Mouse (Mus musculus) liver, adult 2 months (tissue): ENCODE results near the gene Rubcn. TPM values are rescaled to one million over a fixed set of nuclear protein-coding genes. Genes with fewer than 3 reads are reported as not detected.

ENCODE experiments used
- DNase-seq: peaks from one replicate; pipeline ENCODE4 v3.0.0-alpha.2; 2011; ENCODE audit warnings: low read depth, low spot score; ENCODE audit errors: extremely low read depth
- H3K27ac ChIP-seq: fragments of 200-500 bp; replicated peaks from 2 replicates; pipeline ENCODE4 v1.5.1; 2012; ENCODE audit warnings: low read depth, mild to moderate bottlenecking, control low read depth, inconsistent platforms, low read length; ENCODE audit not compliant: insufficient read depth
- H3K27me3 ChIP-seq: fragments of 200-500 bp; 2 replicates; pipeline ENCODE4 v1.6.1; 2012; ENCODE audit warnings: mild to moderate bottlenecking, moderate library complexity, low read length, inconsistent platforms; ENCODE audit not compliant: control insufficient read depth, insufficient read depth
- H3K36me3 ChIP-seq: fragments of 200-500 bp; 2 replicates; pipeline ENCODE4 v1.6.1; 2012; ENCODE audit warnings: low read length, inconsistent platforms; ENCODE audit not compliant: control insufficient read depth, insufficient read depth
- H3K4me1 ChIP-seq: fragments of 200-500 bp; 2 replicates; pipeline ENCODE4 v1.6.1; 2011; ENCODE audit warnings: low read length; ENCODE audit not compliant: control insufficient read depth, insufficient read depth
- H3K4me3 ChIP-seq: fragments of 200-500 bp; 2 replicates; pipeline ENCODE4 v1.5.1; 2011; ENCODE audit warnings: low read depth, mild to moderate bottlenecking, control low read depth, low read length, moderate library complexity; ENCODE audit not compliant: insufficient read depth
- H3K79me2 ChIP-seq: fragments of 200-500 bp; 2 replicates; pipeline ENCODE4 v1.6.1; 2012; ENCODE audit warnings: inconsistent platforms, mild to moderate bottlenecking, low read length, moderate library complexity; ENCODE audit not compliant: control insufficient read depth, insufficient read depth
- H3K9ac ChIP-seq: fragments of 200-500 bp; 2 replicates; pipeline ENCODE4 v1.6.1; 2012; ENCODE audit warnings: low read depth, mild to moderate bottlenecking, control low read depth, inconsistent platforms, low read length
- CTCF ChIP-seq: fragments of 200-500 bp; IDR thresholded peaks from 2 replicates; pipeline ENCODE4 v1.5.1; 2011; ENCODE audit warnings: low read depth, low read length, control low read depth
- POLR2A ChIP-seq: fragments of 200-500 bp; IDR thresholded peaks from 2 replicates; pipeline ENCODE4 v1.6.1; 2011; ENCODE audit warnings: low read length, control low read depth; ENCODE audit not compliant: insufficient read depth; ENCODE audit errors: extremely low read depth
- WGBS: fragments of 180-500 bp; shearing (Covaris S2); methylation state at CpG from one replicate; pipeline ENCODE4 v1.1.7; 2018; 5-methylcytosine and 5-hydroxymethylcytosine counted together
- polyA plus RNA-seq: library from polyadenylated mRNA; depleted of rRNA; stranded (reverse); fragments of >200 nt; gene quantifications from 2 replicates; pipeline ENCODE4 v1.2.3, GENCODE M21; 2012
- total RNA-seq: library from RNA; depleted of rRNA; stranded (reverse); fragments of >200 nt; gene quantifications from 2 replicates; pipeline ENCODE4 v1.2.3, GENCODE M21; 2014

The Rubcn gene
- total and polyA plus RNA-seq, 2 experiments = 12.6 to 17.0 TPM

DNA sequence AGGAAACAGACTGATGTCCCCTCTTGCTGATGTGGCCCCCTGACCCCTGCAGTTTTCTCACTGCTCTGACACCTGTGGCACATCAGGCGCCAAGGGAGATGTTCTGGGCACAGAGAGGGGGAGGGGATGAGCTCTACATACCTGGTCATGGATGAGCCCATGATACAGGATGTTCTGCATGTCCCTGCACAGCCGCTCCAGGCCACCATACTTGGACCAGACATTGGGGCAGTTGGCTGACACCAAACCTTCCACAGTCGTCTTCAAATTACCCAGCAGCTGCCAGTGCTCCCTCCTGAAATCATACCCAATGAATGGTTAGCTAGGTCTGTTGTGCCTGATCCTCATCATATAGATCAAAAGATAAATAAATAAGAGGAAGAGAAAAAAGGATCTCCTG, 20.8 kb downstream of the Rubcn start:
- Histone ChIP-seq H3K27ac (no peak overlapping the region), H3K4me1 (no peaks in the 10 kb centered on the region), H3K79me2 (peaks cover 9% of the 10 kb centered on the region; the same call in 1 of the 2 replicates), H3K4me3 (no peak overlapping the region), H3K9ac (no peak overlapping the region), H3K36me3 (peaks cover 7% of the 10 kb centered on the region; the same call in 1 of the 2 replicates), H3K27me3 (no peaks in the 10 kb centered on the region)
- TF ChIP-seq POLR2A (no peak), CTCF (no peak)
- WGBS = 97% methylated on average over 3 of the region's 3 CpGs
- DNase-seq = no peak

DNA sequence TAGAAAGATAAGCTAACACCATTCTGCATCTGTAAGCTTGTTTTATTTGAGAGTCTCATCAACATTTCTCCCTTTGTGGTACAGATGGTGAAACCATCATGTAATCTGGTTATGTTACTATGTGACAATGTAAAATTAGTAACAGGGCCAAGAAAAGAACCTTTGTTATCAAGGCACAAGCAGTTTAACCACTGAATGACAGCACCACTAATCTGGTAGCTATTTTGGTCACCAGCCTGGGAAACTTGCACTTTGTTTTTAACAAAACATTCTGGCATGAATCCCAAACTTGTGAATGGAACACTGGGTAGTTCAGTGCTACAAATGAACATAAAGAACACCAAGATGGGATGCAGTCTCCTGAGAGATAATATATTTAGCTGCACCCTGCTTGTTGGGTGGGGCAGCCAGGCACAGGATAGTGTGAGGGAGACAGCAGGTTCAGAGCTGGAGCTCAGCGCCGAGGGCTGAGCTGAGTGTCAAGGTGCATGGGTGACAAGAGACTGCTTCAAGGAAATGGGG, 23.5 kb downstream of the Rubcn start:
- Histone ChIP-seq H3K27ac (peak overlapping the region; percentile 44), H3K9ac (no peak overlapping the region), H3K79me2 (peaks cover 3% of the 10 kb centered on the region; the same call in 1 of the 2 replicates), H3K4me1 (no peaks in the 10 kb centered on the region), H3K36me3 (peaks cover 6% of the 10 kb centered on the region; the same call in 1 of the 2 replicates), H3K4me3 (no peak overlapping the region), H3K27me3 (no peaks in the 10 kb centered on the region)
- TF ChIP-seq CTCF (no peak), POLR2A (no peak)
- no peak for DNase-seq
- 90% methylated on average over 2 of the region's 2 CpGs for WGBS

- peak; percentile 15 for DNase-seq
- Histone ChIP-seq H3K9ac (no peak overlapping the region), H3K79me2 (peaks cover 3% of the 10 kb centered on the region; the same call in 1 of the 2 replicates), H3K36me3 (peaks cover 6% of the 10 kb centered on the region; the same call in 1 of the 2 replicates), H3K4me1 (no peaks in the 10 kb centered on the region), H3K27ac (peak overlapping the region; percentile 61), H3K27me3 (no peaks in the 10 kb centered on the region), H3K4me3 (no peak overlapping the region)
- no peak for TF ChIP-seq POLR2A
- TF ChIP-seq CTCF = no peak
- 79% methylated on average over 13 of the region's 13 CpGs for WGBS
These were observed 24.0 kb downstream of the Rubcn start for GRCm38 (mm10) chr16:32853492-32854049.

DNA sequence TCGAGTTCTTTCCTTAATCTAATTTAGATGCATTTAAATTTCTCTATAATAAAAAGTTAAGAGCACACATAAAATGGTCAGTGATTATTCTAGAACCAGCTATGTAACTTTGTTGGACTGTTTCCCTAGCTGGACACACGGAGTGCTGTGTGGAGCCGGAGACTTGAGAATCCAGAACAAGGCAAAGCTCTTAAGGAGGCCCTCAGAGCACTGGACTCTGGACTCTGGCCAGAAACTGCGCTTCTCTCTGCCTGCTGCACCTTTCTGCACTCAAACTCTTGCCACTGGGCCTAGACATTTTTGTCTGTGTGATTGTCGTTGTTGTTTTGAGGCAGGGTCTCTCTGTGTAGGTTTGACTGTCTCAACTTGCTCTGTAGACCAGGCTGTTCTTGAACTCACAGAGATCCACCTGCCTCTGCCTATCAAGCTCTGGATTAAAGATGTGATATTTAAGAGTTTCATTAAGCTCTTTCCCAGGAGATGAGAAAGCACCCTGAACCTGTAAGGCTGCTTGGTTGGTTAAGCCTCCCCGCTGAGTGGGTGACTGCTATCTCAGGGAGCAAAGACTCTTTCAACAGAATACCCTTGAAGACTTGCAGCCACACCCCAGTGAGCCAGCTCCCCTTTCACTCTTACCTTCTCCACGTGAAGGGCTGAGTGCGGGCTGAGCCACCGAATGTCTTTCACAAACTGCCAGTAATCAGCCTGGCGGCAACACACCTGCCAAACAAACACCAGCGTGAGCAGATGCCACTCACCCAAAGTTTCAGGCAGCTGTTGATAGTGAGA, 28.3 kb downstream of the Rubcn start:
- no peaks in the 10 kb centered on the region for H3K79me2 ChIP-seq
- no peak overlapping the region for H3K9ac ChIP-seq
- TF ChIP-seq POLR2A (no peak), CTCF (no peak)
- H3K36me3 ChIP-seq = peaks cover 20% of the 10 kb centered on the region; the same call in 1 of the 2 replicates
- H3K4me3 ChIP-seq = no peak overlapping the region
- H3K4me1 ChIP-seq = no peaks in the 10 kb centered on the region
- DNase-seq = no peak
- H3K27ac ChIP-seq = no peak overlapping the region
- 97% methylated on average over 11 of the region's 11 CpGs for WGBS
- no peaks in the 10 kb centered on the region for H3K27me3 ChIP-seq

DNA sequence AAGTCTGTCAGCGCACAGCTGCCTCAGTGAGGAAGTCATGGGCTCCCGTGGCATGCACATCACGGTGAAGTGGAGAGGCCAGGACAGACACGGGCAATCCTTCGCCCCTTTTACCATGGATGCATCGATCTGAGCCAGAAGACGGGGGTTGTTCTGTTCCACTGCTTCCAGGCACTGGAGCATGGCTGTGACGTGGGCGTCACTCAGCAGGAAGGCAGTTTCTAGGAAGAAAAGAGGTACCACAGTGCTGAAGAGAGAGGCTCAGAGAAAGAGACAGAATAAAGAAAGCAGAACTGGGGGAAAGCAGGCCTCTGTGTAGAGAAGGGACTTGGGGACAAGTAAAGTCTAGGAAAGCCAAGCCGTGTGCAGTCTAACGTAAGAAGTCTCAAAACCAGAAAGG, 30.5 kb downstream of the Rubcn start:
- no peaks in the 10 kb centered on the region for H3K79me2 ChIP-seq
- H3K27ac ChIP-seq = no peak overlapping the region
- DNase-seq = no peak
- WGBS = 97% methylated on average over 11 of the region's 11 CpGs
- no peak overlapping the region for H3K4me3 ChIP-seq
- peaks cover 23% of the 10 kb centered on the region; the same call in 1 of the 2 replicates for H3K36me3 ChIP-seq
- no peaks in the 10 kb centered on the region for H3K27me3 ChIP-seq
- H3K9ac ChIP-seq = no peak overlapping the region
- TF ChIP-seq CTCF (no peak), POLR2A (no peak)
- no peaks in the 10 kb centered on the region for H3K4me1 ChIP-seq
